Mouse (Mus musculus): Measurements from ENCODE around the gene Gm10295. TPM values are rescaled to one million over a fixed set of nuclear protein-coding genes. Genes with fewer than 3 reads are reported as not detected.
A peak's percentile ranks its signal among the peaks of the same experiment; 100 is the strongest.

Gm10295 gene
- polyA plus RNA-seq, 1 experiment, result not detected

DNA sequence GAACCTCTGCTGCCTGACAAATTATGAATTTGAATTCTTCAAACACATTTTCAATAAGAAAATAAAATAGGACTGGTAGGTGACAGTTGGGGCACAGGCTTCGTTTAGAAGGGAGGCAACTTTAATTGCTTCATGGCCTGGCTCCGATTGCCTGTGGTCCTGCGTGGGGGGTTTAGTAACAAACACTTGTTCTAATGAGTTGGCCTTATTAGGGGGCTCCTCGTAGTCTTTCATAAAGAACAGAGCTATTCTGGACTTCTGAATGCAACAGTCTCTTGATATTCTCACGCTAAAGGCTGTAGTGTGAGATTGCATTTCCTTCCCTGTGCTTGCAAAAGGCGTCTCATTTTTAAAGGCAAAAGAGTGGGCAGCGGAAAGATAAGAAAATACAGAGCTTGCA lies 33.6 kb upstream of the Gm10295 start:
- no peak overlapping the region for H3K4me3 ChIP-seq (ENCODE audit: insufficient read depth, low read length)
- TF ChIP-seq CTCF (IDR thresholded peaks at IDR 0.05; ENCODE audit: extremely low read depth, insufficient read depth, low read length) (no peak), POLR2A (IDR thresholded peaks at IDR 0.05; ENCODE audit: extremely low read depth, insufficient read depth, low read length) (no peak)
- H3K27ac ChIP-seq (ENCODE audit: insufficient read depth, low read length), result no peak overlapping the region
- no peaks in the 10 kb centered on the region for H3K4me1 ChIP-seq (ENCODE audit: control insufficient read depth, insufficient read depth, low read length)

DNA sequence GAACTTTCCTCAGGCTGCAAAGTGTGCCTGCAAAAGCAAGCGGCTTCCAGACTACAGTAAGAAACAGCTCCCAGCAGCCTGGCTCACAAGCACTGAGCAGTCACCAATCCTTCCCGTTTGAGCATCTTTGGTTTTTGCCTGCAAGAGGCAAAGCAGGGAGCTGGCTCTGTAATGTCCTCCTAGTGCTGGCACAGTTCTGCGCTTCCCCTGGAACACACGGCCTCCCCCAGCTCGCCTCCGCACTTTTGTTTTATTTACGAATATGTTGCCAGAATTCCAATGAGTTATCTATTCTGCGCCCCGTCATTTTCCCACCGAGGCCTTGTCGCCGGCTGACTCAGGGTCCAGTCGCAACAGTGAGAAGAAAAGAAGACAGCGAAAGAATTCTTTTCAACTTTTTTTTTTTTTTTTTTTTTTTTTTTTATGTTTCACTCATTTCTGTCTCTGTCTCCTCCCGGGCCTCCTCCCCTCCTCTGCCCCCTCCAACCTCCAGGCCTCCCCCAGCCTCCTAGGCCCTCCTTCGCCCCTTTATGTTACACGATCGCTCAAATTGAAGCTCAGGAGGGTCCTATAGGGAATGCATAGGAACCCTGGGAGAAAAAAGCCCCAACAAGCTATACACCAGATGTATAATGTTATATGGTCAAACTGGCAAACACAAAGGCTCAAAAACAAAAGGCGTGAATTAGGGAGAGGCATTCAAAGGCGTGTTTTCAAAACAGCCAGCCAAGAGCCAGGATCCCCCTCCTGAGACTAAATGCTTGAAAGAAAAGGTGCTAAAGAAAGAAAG lies 32.3 kb upstream of the Gm10295 start:
- Histone ChIP-seq H3K4me1 (ENCODE audit: control insufficient read depth, insufficient read depth, low read length) (no peaks in the 10 kb centered on the region), H3K27ac (ENCODE audit: insufficient read depth, low read length) (no peak overlapping the region), H3K4me3 (ENCODE audit: insufficient read depth, low read length) (no peak overlapping the region)
- TF ChIP-seq CTCF (IDR thresholded peaks at IDR 0.05; ENCODE audit: extremely low read depth, insufficient read depth, low read length), result no peak
- no peak for TF ChIP-seq POLR2A (IDR thresholded peaks at IDR 0.05; ENCODE audit: extremely low read depth, insufficient read depth, low read length)

DNA sequence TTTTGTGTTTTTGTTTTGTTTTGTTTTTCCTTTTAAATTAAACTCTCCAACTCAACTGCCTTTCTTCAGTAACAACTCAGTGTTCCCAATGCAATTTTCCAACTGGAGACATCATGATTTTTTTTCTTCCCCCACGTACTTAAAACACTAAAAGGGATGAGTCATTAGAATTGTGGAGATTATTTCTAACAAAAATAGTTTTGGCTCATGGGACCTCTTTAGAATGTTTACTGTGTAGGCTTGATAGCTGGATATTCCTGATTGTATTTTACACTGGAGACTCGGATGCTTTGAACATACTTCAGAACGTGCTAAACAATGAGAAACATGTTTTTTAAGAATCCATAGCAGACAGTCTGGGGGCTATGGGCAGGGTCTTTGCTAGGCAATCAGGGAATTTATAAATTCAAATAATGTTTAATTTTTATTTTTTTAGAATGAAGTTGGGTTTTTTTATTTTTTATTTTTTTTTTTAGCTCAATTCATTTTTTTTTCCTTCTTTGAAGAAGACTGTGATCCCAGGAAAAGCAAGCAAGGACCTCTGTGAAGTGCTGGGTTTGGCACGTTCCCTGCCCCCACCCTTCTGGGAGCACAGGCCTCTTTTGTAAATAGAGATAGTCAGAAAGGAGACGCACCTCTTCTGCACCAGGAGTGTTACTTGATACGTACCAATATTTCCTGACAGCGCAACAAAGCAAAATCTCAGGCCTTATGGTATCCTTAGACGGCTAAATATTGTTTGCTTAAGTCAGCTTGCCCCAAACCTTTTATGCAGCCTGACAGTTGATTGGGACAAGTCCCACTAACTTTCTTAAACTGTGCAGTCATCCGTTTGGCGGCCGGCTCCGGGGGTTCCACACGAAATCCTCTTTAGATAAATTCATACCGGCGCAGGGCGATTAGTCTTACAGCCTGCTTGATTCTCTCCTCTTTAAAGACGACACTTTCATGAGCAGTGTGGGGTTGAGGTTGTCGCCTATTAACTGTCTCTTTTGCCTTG lies 28.8 kb upstream of the Gm10295 start:
- Histone ChIP-seq H3K4me3 (ENCODE audit: insufficient read depth, low read length) (no peak overlapping the region), H3K27ac (ENCODE audit: insufficient read depth, low read length) (no peak overlapping the region), H3K4me1 (ENCODE audit: control insufficient read depth, insufficient read depth, low read length) (no peaks in the 10 kb centered on the region)
- TF ChIP-seq POLR2A (IDR thresholded peaks at IDR 0.05; ENCODE audit: extremely low read depth, insufficient read depth, low read length), result no peak
- TF ChIP-seq CTCF (IDR thresholded peaks at IDR 0.05; ENCODE audit: extremely low read depth, insufficient read depth, low read length), result no peak

DNA sequence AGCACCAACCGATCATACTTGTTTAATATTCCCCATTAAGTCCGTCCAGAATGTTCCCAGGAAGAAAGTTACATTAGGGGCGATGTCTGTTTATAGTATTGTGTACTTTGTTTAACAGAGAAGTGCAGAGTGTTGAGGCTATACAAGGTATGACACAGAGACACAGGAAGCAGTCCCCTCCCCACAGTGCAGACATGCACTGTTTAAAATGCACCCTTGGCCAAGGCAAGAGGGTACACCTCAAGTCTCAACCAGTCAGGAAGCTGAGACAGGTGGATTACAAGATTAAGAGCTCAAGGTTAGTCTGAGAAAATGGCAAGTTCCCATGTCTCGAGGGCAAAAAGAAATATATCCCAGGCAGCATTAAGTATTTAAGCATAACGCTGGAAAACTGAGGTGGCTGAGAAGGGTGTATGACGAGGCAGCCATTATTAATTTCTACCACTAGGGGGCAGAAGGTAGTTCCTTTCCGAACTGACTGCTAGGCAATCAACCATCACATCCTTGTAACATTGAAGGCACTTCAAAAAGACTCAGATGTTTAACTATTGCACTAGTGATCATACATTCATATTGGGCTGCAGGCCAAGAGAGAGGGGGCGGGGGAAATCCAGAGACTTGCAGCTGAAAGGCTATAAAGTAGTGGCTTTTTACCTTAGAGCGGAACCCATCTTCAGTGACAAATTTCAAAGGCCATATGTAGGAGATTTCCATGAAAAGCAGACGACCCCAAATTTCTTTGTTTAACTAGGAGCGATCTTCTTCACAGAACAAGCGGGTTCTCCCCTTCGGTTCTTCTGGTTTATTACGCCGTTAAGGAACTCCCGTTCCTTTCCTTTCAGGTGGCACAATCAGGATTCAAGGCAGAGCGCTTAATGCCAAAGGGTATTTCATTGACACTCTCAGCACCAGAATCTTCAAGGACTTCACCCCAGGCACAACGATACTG lies 27.8 kb upstream of the Gm10295 start:
- peak; percentile 45 for TF ChIP-seq CTCF (IDR thresholded peaks at IDR 0.05; ENCODE audit: extremely low read depth, insufficient read depth, low read length)
- TF ChIP-seq POLR2A (IDR thresholded peaks at IDR 0.05; ENCODE audit: extremely low read depth, insufficient read depth, low read length), result no peak
- Histone ChIP-seq H3K4me1 (ENCODE audit: control insufficient read depth, insufficient read depth, low read length) (no peaks in the 10 kb centered on the region), H3K27ac (ENCODE audit: insufficient read depth, low read length) (no peak overlapping the region), H3K4me3 (ENCODE audit: insufficient read depth, low read length) (no peak overlapping the region)

DNA sequence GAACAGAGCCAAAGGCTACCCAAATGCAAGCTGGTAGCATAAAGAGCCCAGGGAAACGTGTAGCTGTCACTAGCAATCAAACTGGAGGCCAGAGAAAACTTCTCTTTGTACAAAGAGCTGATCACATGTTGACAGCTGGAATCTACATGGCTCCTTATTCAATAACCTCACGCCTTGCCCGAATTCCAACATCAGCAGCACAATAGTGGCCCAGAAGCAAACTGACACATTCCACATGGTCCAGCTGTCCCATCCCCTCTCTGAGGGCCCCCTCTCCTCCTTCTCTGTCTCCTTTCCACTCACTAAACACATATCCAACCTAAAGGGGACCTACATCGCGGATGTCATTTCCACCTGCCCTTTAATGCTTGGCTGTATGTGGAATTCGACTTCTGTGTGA lies 26.7 kb upstream of the Gm10295 start:
- H3K4me1 ChIP-seq (ENCODE audit: control insufficient read depth, insufficient read depth, low read length), result no peaks in the 10 kb centered on the region
- TF ChIP-seq CTCF (IDR thresholded peaks at IDR 0.05; ENCODE audit: extremely low read depth, insufficient read depth, low read length) (no peak), POLR2A (IDR thresholded peaks at IDR 0.05; ENCODE audit: extremely low read depth, insufficient read depth, low read length) (no peak)
- H3K4me3 ChIP-seq (ENCODE audit: insufficient read depth, low read length), result no peak overlapping the region
- H3K27ac ChIP-seq (ENCODE audit: insufficient read depth, low read length), result no peak overlapping the region

DNA sequence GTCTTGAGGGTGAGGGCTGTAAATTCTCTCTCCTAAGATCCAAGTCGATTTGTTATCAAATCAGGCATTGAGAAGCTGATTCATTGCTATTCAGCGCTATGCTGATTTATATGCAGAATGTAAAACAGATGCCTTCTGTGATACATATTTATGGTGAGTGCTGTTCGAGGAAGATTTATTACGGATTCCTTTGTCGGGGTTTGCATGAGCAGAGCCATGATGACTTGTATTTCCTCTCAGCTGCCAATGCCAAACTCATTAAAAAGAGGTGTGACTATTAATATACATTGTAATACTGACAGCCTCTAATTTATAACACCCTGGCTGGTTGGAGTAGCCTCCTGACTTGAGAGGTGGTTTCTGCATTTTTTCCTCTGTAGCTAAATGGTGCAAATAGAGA lies 22.8 kb upstream of the Gm10295 start:
- Histone ChIP-seq H3K4me1 (ENCODE audit: control insufficient read depth, insufficient read depth, low read length) (no peaks in the 10 kb centered on the region), H3K4me3 (ENCODE audit: insufficient read depth, low read length) (no peak overlapping the region), H3K27ac (ENCODE audit: insufficient read depth, low read length) (no peak overlapping the region)
- TF ChIP-seq CTCF (IDR thresholded peaks at IDR 0.05; ENCODE audit: extremely low read depth, insufficient read depth, low read length) (no peak), POLR2A (IDR thresholded peaks at IDR 0.05; ENCODE audit: extremely low read depth, insufficient read depth, low read length) (no peak)

DNA sequence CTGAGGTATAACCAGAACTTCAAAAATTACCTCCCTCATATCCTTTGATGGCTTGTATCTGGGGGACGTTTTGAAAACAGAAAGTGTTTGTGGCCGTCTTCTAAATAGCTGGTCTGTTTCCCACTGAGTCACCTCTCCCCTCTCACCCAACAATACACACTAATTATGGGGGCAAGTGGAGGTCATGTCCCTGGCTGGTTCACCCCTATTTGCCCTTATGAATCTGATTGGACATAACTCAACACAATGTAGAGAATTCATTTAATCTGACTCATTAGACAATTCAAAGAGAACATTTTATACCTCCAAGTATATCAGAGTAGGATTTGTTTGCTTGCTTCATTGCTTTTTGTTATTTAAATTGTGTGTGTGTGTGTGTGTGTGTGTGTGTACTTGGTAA lies 20.6 kb upstream of the Gm10295 start:
- H3K4me1 ChIP-seq (ENCODE audit: control insufficient read depth, insufficient read depth, low read length), result no peaks in the 10 kb centered on the region
- H3K4me3 ChIP-seq (ENCODE audit: insufficient read depth, low read length), result no peak overlapping the region
- no peak overlapping the region for H3K27ac ChIP-seq (ENCODE audit: insufficient read depth, low read length)
- TF ChIP-seq CTCF (IDR thresholded peaks at IDR 0.05; ENCODE audit: extremely low read depth, insufficient read depth, low read length) (no peak), POLR2A (IDR thresholded peaks at IDR 0.05; ENCODE audit: extremely low read depth, insufficient read depth, low read length) (no peak)

DNA sequence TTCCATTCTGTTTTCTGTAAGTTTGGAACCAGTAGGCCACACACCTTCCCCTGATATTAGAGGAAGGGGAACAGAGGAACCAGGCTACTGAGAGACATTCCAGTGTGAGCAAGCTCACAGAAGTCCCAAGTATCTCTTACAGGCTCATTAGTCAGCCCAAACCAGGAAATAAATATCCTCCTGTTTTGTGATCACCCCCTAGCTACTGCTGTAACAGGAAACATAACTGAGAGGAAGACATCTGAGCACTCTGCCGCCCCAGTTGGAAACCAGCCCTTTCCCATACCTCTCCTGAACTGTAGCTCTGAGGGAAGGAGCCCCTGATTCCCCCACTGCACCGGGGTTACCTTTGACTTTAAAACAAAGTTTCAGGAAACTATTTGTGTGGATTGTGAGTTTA lies 19.5 kb upstream of the Gm10295 start:
- H3K27ac ChIP-seq (ENCODE audit: insufficient read depth, low read length), result no peak overlapping the region
- H3K4me1 ChIP-seq (ENCODE audit: control insufficient read depth, insufficient read depth, low read length), result no peaks in the 10 kb centered on the region
- H3K4me3 ChIP-seq (ENCODE audit: insufficient read depth, low read length), result no peak overlapping the region
- TF ChIP-seq CTCF (IDR thresholded peaks at IDR 0.05; ENCODE audit: extremely low read depth, insufficient read depth, low read length), result no peak
- no peak for TF ChIP-seq POLR2A (IDR thresholded peaks at IDR 0.05; ENCODE audit: extremely low read depth, insufficient read depth, low read length)

DNA sequence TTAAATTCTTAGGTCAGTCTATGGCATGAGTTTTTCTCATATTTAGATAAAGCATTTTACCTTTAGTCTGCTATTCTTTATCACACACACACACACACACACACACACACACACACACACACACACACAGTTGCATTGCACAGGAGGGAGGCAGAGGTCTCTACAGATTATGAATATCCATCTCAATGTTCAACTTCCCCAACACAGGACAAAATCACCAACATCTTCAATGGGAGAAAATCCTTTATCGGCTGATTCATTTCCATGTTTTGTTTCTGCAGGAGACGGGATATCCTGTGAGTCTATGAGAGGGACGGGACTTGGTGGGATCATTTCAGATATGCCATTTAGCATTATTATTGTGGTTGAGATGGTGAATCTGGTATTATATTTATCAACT lies 18.8 kb upstream of the Gm10295 start:
- no peak for TF ChIP-seq CTCF (IDR thresholded peaks at IDR 0.05; ENCODE audit: extremely low read depth, insufficient read depth, low read length)
- TF ChIP-seq POLR2A (IDR thresholded peaks at IDR 0.05; ENCODE audit: extremely low read depth, insufficient read depth, low read length), result no peak
- Histone ChIP-seq H3K4me1 (ENCODE audit: control insufficient read depth, insufficient read depth, low read length) (no peaks in the 10 kb centered on the region), H3K4me3 (ENCODE audit: insufficient read depth, low read length) (no peak overlapping the region), H3K27ac (ENCODE audit: insufficient read depth, low read length) (no peak overlapping the region)
